Mouse (Mus musculus) c-Kit-positive CD71-positive TER-119-positive erythroid progenitor cells, embryonic 14.5 days (primary cell): ENCODE data around the gene Phc1.
"Not testable (repeated sequence)": the region's sequence is repeated elsewhere in the genome, so short reads cannot be mapped to it uniquely, and the experiment has no call there.

Experiments
- DNase-seq: peaks from one replicate; pipeline ENCODE4 v3.0.0-alpha.2; 2013; ENCODE audit warnings: low spot score

Gene Phc1

GRCm38 (mm10) chr6:122340349-122341000 is at the start of gene Phc1:
Gene Phc1, minus strand, starts transcription at chr6:122340561.
- DNase-seq, result peak; percentile 26

- DNase-seq, result not testable (repeated sequence)
Measured at GRCm38 (mm10) chr6:122389986-122390385, 49.6 kb upstream of the Phc1 start.

GRCm38 (mm10) chr6:122387177-122388028 is 47.0 kb upstream of the Phc1 start:
- not testable (repeated sequence) for DNase-seq

- no peak for DNase-seq
Measured at GRCm38 (mm10) chr6:122385724-122386123, 45.4 kb upstream of the Phc1 start.

- DNase-seq, result no peak
Measured at GRCm38 (mm10) chr6:122384886-122385285, 44.5 kb upstream of the Phc1 start.

- no peak for DNase-seq
Measured at GRCm38 (mm10) chr6:122383211-122383610, 42.9 kb upstream of the Phc1 start.

GRCm38 (mm10) chr6:122382046-122382445 is 41.7 kb upstream of the Phc1 start:
- no peak for DNase-seq

GRCm38 (mm10) chr6:122368245-122368644 is 27.9 kb upstream of the Phc1 start:
- no peak for DNase-seq

GRCm38 (mm10) chr6:122366976-122367375 is 26.6 kb upstream of the Phc1 start:
- no peak for DNase-seq

GRCm38 (mm10) chr6:122366287-122366686 is 25.9 kb upstream of the Phc1 start:
- no peak for DNase-seq

- no peak for DNase-seq
Measured at GRCm38 (mm10) chr6:122365706-122366105, 25.3 kb upstream of the Phc1 start.

- DNase-seq, result no peak
Measured at GRCm38 (mm10) chr6:122357089-122357488, 16.7 kb upstream of the Phc1 start.

GRCm38 (mm10) chr6:122355909-122356308 is 15.5 kb upstream of the Phc1 start:
- DNase-seq, result no peak

- not testable (repeated sequence) for DNase-seq
Measured at GRCm38 (mm10) chr6:122347326-122347725, 7.0 kb upstream of the Phc1 start.

- DNase-seq, result no peak
Measured at GRCm38 (mm10) chr6:122346399-122346798, 6.0 kb upstream of the Phc1 start.

- no peak for DNase-seq
Measured at GRCm38 (mm10) chr6:122345731-122346130, 5.4 kb upstream of the Phc1 start.

GRCm38 (mm10) chr6:122344386-122345116 is 4.2 kb upstream of the Phc1 start:
- DNase-seq, result no peak

- no peak for DNase-seq
Measured at GRCm38 (mm10) chr6:122343719-122344118, 3.4 kb upstream of the Phc1 start.

GRCm38 (mm10) chr6:122342125-122342524 is 1.8 kb upstream of the Phc1 start:
- no peak for DNase-seq

GRCm38 (mm10) chr6:122341038-122341810 is 863 bp upstream of the Phc1 start:
- DNase-seq, result no peak

GRCm38 (mm10) chr6:122339648-122340341 is 566 bp downstream of the Phc1 start:
- DNase-seq, result peak; percentile 54
